Mouse (Mus musculus): ENCODE data around the gene Chrna7.

DNA sequence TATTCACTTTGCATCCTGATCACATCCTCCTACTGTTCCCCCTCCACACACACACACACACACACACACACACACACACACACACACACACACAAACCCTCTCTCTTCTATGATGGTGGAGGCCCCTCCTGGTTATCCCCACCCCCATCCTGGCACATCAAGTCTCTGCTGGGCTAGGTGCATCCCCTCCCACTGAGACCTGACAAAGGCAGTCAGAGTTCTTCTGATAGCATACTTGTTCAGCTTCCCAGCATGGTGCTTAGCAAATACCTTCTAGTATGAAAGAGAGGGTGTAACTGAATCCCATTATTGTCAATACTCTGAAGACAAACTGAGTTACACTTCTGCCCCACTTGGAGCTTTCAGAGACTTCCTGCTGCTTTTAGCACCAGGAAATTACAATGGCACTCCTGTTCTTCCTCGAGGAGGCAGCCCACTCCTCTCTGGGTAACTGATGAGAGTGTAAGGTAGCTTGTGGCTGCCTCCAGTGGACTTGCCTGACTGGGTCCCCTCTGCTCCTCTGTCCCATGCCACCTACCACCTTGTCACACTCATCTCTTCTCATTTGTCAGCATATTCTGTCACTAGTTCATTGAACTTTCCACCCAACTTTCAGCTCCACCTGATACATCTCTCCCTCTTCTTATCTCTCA, 127.9 kb downstream of the Chrna7 start:
- TF ChIP-seq POLR2A (IDR thresholded peaks at IDR 0.05; ENCODE audit: low read depth, low read length) = no peak
- TF ChIP-seq CTCF (IDR thresholded peaks at IDR 0.05; ENCODE audit: borderline replicate concordance, insufficient read depth, low read length) = no peak

Data from embryonic fibroblast, embryonic 13.5 days (primary cell).